Mouse (Mus musculus) kidney, embryonic 14.5 days (tissue): ENCODE results near the gene Tmem262. TPM values are rescaled to one million over a fixed set of nuclear protein-coding genes. Genes with fewer than 3 reads are reported as not detected.

Source experiments
- ATAC-seq: fragments of 200-750 bp; cut with Nextera tagmentation; 2 replicates; pipeline ENCODE4 v1.8.0; 2017; ENCODE audit warnings: moderate number of reproducible peaks, mild to moderate bottlenecking, moderate TSS enrichment, moderate library complexity; ENCODE audit not compliant: low FRiP score, low TSS enrichment
- H3K27ac ChIP-seq: fragments of 300-500 bp; sonication (generic); 2 replicates; pipeline ENCODE4 v1.5.1; 2014; ENCODE audit warnings: low read depth, mild to moderate bottlenecking, low read length, moderate library complexity, mixed read lengths
- H3K27me3 ChIP-seq: fragments of 300-500 bp; sonication (generic); 2 replicates; pipeline ENCODE4 v1.6.1; 2014; ENCODE audit warnings: mild to moderate bottlenecking, low read length; ENCODE audit not compliant: control insufficient read depth, insufficient read depth
- H3K36me3 ChIP-seq: fragments of 300-500 bp; sonication (generic); 2 replicates; pipeline ENCODE4 v1.6.1; 2014; ENCODE audit warnings: low read length, mixed read lengths; ENCODE audit not compliant: control insufficient read depth, insufficient read depth
- H3K4me1 ChIP-seq: fragments of 300-500 bp; sonication (generic); 2 replicates; pipeline ENCODE4 v1.6.1; 2014; ENCODE audit warnings: low read length, mixed read lengths; ENCODE audit not compliant: control insufficient read depth, insufficient read depth
- H3K4me2 ChIP-seq: fragments of 300-500 bp; sonication (generic); replicated peaks from 2 replicates; pipeline ENCODE4 v1.6.1; 2014; ENCODE audit warnings: low read depth, mild to moderate bottlenecking, low read length
- H3K4me3 ChIP-seq: fragments of 300-500 bp; sonication (generic); 2 replicates; pipeline ENCODE4 v1.5.1; 2014; ENCODE audit warnings: mild to moderate bottlenecking, low read length
- H3K9ac ChIP-seq: fragments of 300-500 bp; sonication (generic); 2 replicates; pipeline ENCODE4 v1.6.1; 2014; ENCODE audit warnings: low read depth, mild to moderate bottlenecking, low read length, moderate library complexity
- H3K9me3 ChIP-seq: fragments of 300-500 bp; sonication (generic); 2 replicates; pipeline ENCODE4 v1.6.1; 2016; ENCODE audit warnings: low read length; ENCODE audit not compliant: control insufficient read depth
- WGBS: fragments of 180-500 bp; shearing (Covaris S2); extraction: QIAGEN DNeasy Blood & Tissue Kit; methylation state at CpG from one replicate; pipeline ENCODE4 v1.1.7; 2014; 5-methylcytosine and 5-hydroxymethylcytosine counted together
- polyA plus RNA-seq: library from polyadenylated mRNA; unstranded; fragments of >200 nt; fragmentation: Nextera tagmentation; extraction: Ambion mirVana; gene quantifications from 2 replicates; pipeline ENCODE4 v1.2.1, GENCODE M21; 2014

Tmem262 gene
- polyA plus RNA-seq, 1 experiment from 2014 or later = not detected

DNA sequence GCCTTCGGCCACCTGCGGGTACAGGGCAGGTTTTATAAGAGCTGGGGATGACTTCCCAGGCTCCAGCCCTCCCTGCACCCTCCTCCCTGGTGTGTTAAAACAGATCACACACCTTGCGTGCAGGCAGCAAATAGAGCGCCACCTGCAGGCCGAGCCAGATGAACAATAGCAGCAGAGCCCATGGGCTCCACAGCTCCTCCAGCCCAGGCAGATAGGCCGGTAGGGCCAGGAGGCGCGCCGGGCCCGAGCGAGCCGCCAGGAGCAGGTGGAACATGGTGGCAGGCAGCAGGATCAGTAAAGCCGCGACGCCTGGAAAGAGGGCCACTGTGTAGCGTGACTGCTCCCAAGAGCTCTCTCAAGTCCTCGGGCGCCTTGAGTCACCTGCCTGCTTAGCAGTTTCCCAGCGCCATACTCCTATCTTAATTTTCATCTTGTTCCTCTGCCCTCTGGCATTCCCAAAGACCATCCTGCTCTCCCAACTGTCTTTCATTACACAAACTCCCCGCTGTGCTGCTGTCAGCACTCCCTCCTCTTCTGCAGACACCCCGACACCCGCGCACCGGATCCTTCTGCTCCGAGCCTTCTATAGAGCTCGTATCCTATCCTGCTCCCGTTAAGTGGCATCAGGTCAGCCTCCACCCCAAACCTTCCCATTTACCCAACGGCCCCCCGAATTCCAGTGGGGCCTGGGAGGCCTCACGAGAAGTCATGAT lies 12.7 kb upstream of the Tmem262 start:
- WGBS = under 1% methylated on average over 30 of the region's 30 CpGs

GRCm38 (mm10) chr19:6067724-6068415 lies 12.0 kb upstream of the Tmem262 start, which contains the start of gene Tm7sf2:
TSS of gene Tm7sf2 (minus strand) at chr19:6068373.
- 9% methylated on average over 33 of the region's 33 CpGs for WGBS
- H3K9ac ChIP-seq = peak within 1 kb of the TSS; percentile 66
- H3K27me3 ChIP-seq = no peaks in the 10 kb centered on the region
- peaks cover 17% of the 10 kb centered on the region for H3K4me1 ChIP-seq
- peak within 1 kb of the TSS; percentile 93 for H3K4me2 ChIP-seq
- ATAC-seq = peak; percentile 96
- H3K4me3 ChIP-seq = peak within 1 kb of the TSS; percentile 51
- peak within 1 kb of the TSS; percentile 85 for H3K27ac ChIP-seq
- peaks cover 37% of the 10 kb centered on the region for H3K36me3 ChIP-seq
- no peaks in the 10 kb centered on the region for H3K9me3 ChIP-seq

More for the DNA sequence above, 12.7 kb upstream of the Tmem262 start:
- peaks cover 22% of the 10 kb centered on the region for H3K4me1 ChIP-seq
- H3K4me2 ChIP-seq = peak overlapping the region; percentile 93
- H3K36me3 ChIP-seq = peaks cover 32% of the 10 kb centered on the region
- peak overlapping the region; percentile 66 for H3K9ac ChIP-seq
- no peaks in the 10 kb centered on the region for H3K27me3 ChIP-seq
- no peaks in the 10 kb centered on the region for H3K9me3 ChIP-seq
- ATAC-seq = peak; percentile 59
- peak overlapping the region; percentile 51 for H3K4me3 ChIP-seq
- H3K27ac ChIP-seq = peak overlapping the region; percentile 85

- H3K27me3 ChIP-seq = no peaks in the 10 kb centered on the region
- WGBS = 80% methylated on average over 4 of the region's 4 CpGs
- H3K9me3 ChIP-seq = no peaks in the 10 kb centered on the region
- H3K4me1 ChIP-seq = peaks cover 17% of the 10 kb centered on the region
- H3K36me3 ChIP-seq = peaks cover 42% of the 10 kb centered on the region
- no peak overlapping the region for H3K27ac ChIP-seq
- no peak overlapping the region for H3K9ac ChIP-seq
- ATAC-seq = no peak
- H3K4me3 ChIP-seq = no peak overlapping the region
- H3K4me2 ChIP-seq = no peak overlapping the region
These were observed 10.9 kb upstream of the Tmem262 start for GRCm38 (mm10) chr19:6068951-6069350.

- H3K9ac ChIP-seq = no peak overlapping the region
- H3K4me2 ChIP-seq = no peak overlapping the region
- H3K27me3 ChIP-seq = no peaks in the 10 kb centered on the region
- peaks cover 47% of the 10 kb centered on the region for H3K36me3 ChIP-seq
- ATAC-seq = no peak
- no peak overlapping the region for H3K27ac ChIP-seq
- no peak overlapping the region for H3K4me3 ChIP-seq
- 94% methylated on average over 10 of the region's 10 CpGs for WGBS
- peaks cover 17% of the 10 kb centered on the region for H3K4me1 ChIP-seq
- no peaks in the 10 kb centered on the region for H3K9me3 ChIP-seq
These were observed 10.0 kb upstream of the Tmem262 start for GRCm38 (mm10) chr19:6069851-6070250.

- H3K36me3 ChIP-seq = peaks cover 46% of the 10 kb centered on the region
These were observed 9.1 kb upstream of the Tmem262 start for GRCm38 (mm10) chr19:6070571-6071250.

GRCm38 (mm10) chr19:6071261-6071660 lies 8.6 kb upstream of the Tmem262 start:
- no peak overlapping the region for H3K4me3 ChIP-seq
- H3K9me3 ChIP-seq = no peaks in the 10 kb centered on the region
- 94% methylated on average over 19 of the region's 19 CpGs for WGBS
- H3K9ac ChIP-seq = no peak overlapping the region
- peaks cover 46% of the 10 kb centered on the region for H3K36me3 ChIP-seq
- no peaks in the 10 kb centered on the region for H3K27me3 ChIP-seq
- peaks cover 19% of the 10 kb centered on the region for H3K4me1 ChIP-seq
- no peak overlapping the region for H3K4me2 ChIP-seq
- H3K27ac ChIP-seq = no peak overlapping the region
- ATAC-seq = no peak

More at GRCm38 (mm10) chr19:6070571-6071250, 9.1 kb upstream of the Tmem262 start:
- H3K4me1 ChIP-seq = peaks cover 17% of the 10 kb centered on the region
- no peak overlapping the region for H3K4me3 ChIP-seq
- 92% methylated on average over 31 of the region's 31 CpGs for WGBS
- ATAC-seq = no peak
- no peak overlapping the region for H3K9ac ChIP-seq
- no peaks in the 10 kb centered on the region for H3K27me3 ChIP-seq
- H3K27ac ChIP-seq = no peak overlapping the region
- no peak overlapping the region for H3K4me2 ChIP-seq
- no peaks in the 10 kb centered on the region for H3K9me3 ChIP-seq

GRCm38 (mm10) chr19:6073889-6074288 lies 5.9 kb upstream of the Tmem262 start:
- Histone ChIP-seq H3K9me3 (no peaks in the 10 kb centered on the region), H3K4me3 (no peak overlapping the region), H3K9ac (no peak overlapping the region), H3K36me3 (peaks cover 43% of the 10 kb centered on the region), H3K4me1 (peaks cover 7% of the 10 kb centered on the region), H3K27ac (no peak overlapping the region), H3K27me3 (no peaks in the 10 kb centered on the region), H3K4me2 (no peak overlapping the region)
- WGBS = 90% methylated on average over 5 of the region's 5 CpGs
- no peak for ATAC-seq

- Histone ChIP-seq H3K36me3 (peaks cover 33% of the 10 kb centered on the region), H3K9ac (peak within 1 kb of the TSS; percentile 79), H3K4me1 (peaks cover 7% of the 10 kb centered on the region), H3K27ac (peak within 1 kb of the TSS; percentile 86), H3K4me3 (peak within 1 kb of the TSS; percentile 88), H3K9me3 (no peaks in the 10 kb centered on the region), H3K27me3 (no peaks in the 10 kb centered on the region), H3K4me2 (peak within 1 kb of the TSS; percentile 91)
- peak; percentile 78 for ATAC-seq
- under 1% methylated on average over 33 of the region's 33 CpGs for WGBS
These were observed 3.1 kb upstream of the Tmem262 start, which contains the start of gene Vps51 for GRCm38 (mm10) chr19:6076564-6077393. TSS of gene Vps51 (minus strand) at chr19:6077231.
